Mouse (Mus musculus) mouse embryonic stem cell (cell line): ENCODE data around the gene Rgs3.

ENCODE experiments used
- in situ Hi-C, 2 experiments: fragments of 300-500 bp; cut with MboI; formaldehyde crosslinking; loops; 1 replicate in 1 of 2; 3 replicates in 1 of 2; pipeline ENCODE4 v1.14.3; 2019 to 2020; ENCODE audit warnings: low sequenced_read_pairs in 2 of 2, low pct_unique_long_range_greater_than_20kb in 1 of 2, mixed read lengths in 1 of 2; ENCODE audit not compliant: unreplicated experiment in 1 of 2

The Rgs3 gene

GRCm38 (mm10) chr4:62641230-62641589 lies 81.6 kb downstream of the Rgs3 start:
- in situ Hi-C loops: no loop called here

- in situ Hi-C loops: no loop called here
Measured at GRCm38 (mm10) chr4:62641656-62642055, 82.0 kb downstream of the Rgs3 start.

- in situ Hi-C loops: no loop called here
Measured at GRCm38 (mm10) chr4:62643401-62643800, 83.8 kb downstream of the Rgs3 start.

GRCm38 (mm10) chr4:62644031-62644793 lies 84.6 kb downstream of the Rgs3 start:
- in situ Hi-C loops: no loop called here

GRCm38 (mm10) chr4:62646556-62647248 lies 87.1 kb downstream of the Rgs3 start:
- in situ Hi-C loops: no loop called here

- in situ Hi-C loops: no loop called here
Measured at GRCm38 (mm10) chr4:62648848-62649247, 89.2 kb downstream of the Rgs3 start.

GRCm38 (mm10) chr4:62649536-62650230 lies 90.0 kb downstream of the Rgs3 start:
- in situ Hi-C loops: no loop called here

- in situ Hi-C loops: no loop called here
Measured at GRCm38 (mm10) chr4:62651179-62651760, 91.6 kb downstream of the Rgs3 start.

- in situ Hi-C loops: no loop called here
Measured at GRCm38 (mm10) chr4:62652215-62652614, 92.6 kb downstream of the Rgs3 start.

GRCm38 (mm10) chr4:62652921-62653757 lies 93.5 kb downstream of the Rgs3 start:
- in situ Hi-C loops: no loop called here

- in situ Hi-C loops: no loop called here
Measured at GRCm38 (mm10) chr4:62653922-62654661, 94.4 kb downstream of the Rgs3 start.

- in situ Hi-C loops: no loop called here
Measured at GRCm38 (mm10) chr4:62659264-62659663, 99.6 kb downstream of the Rgs3 start.

- in situ Hi-C loops: no loop called here
Measured at GRCm38 (mm10) chr4:62659861-62660553, 100.4 kb downstream of the Rgs3 start.

- in situ Hi-C loops: no loop called here
Measured at GRCm38 (mm10) chr4:62660554-62660864, 100.9 kb downstream of the Rgs3 start.

GRCm38 (mm10) chr4:62661311-62661849 lies 101.7 kb downstream of the Rgs3 start:
- in situ Hi-C loops: no loop called here

GRCm38 (mm10) chr4:62663348-62663747 lies 103.7 kb downstream of the Rgs3 start:
- in situ Hi-C loops: no loop called here

GRCm38 (mm10) chr4:62665842-62666241 lies 106.2 kb downstream of the Rgs3 start:
- in situ Hi-C loops: no loop called here
